Mouse (Mus musculus): ENCODE results near the gene Rab29. TPM values are rescaled to one million over a fixed set of nuclear protein-coding genes. Genes with fewer than 3 reads are reported as not detected.
"Not testable (repeated sequence)": the region's sequence is repeated elsewhere in the genome, so short reads cannot be mapped to it uniquely, and the experiment has no call there.

The Rab29 gene
- total RNA-seq, 1 experiment from 2014 or later: 19.1 TPM

DNA sequence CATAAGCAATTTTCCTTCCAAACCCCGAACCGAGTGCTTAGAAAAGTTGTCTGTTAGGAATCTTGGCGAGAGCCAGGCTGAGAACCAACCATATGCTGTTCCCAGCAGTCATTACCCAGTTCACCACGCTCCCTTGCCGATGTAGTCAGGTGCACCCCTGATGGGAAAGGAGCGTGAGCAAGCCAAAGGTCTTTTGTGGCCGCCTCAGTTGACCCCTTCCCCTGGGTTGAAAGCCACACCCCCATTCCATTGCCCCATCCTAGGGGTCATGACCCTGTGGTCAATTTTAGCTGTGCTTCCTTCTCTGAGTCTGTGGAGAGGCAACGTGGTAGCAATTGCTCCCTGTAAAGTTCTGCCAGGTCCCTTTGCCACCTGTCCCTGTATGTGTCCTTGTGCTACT, 22.1 kb upstream of the Rab29 start:
- ATAC-seq (ENCODE audit: extremely low read depth, insufficient number of reproducible peaks, low FRiP score, poor library complexity, severe bottlenecking): no peak

DNA sequence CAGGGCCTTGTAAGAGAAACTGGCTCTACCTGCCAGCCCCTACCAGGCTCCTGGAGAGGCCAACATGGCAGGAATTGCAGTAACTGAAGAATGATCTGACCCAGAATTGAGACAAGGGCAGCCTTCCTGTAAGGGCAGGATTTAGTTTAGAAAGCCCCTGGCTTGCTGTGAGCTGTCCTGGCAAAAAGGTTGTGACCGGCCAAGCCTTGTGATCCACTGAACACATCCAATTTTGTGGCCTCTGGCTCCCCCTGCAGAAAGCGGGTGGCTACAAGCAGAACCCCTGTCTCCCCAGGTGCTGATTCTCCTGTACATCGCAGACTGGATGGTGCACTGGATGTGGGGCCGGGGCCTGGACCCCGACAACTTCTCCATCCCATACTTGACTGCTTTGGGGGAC, 20.8 kb upstream of the Rab29 start:
- 0 out of 2 replicates have a peak, but pooled peaks have one; percentile 10 for ATAC-seq (ENCODE audit: extremely low read depth, insufficient number of reproducible peaks, low FRiP score, poor library complexity, severe bottlenecking)

DNA sequence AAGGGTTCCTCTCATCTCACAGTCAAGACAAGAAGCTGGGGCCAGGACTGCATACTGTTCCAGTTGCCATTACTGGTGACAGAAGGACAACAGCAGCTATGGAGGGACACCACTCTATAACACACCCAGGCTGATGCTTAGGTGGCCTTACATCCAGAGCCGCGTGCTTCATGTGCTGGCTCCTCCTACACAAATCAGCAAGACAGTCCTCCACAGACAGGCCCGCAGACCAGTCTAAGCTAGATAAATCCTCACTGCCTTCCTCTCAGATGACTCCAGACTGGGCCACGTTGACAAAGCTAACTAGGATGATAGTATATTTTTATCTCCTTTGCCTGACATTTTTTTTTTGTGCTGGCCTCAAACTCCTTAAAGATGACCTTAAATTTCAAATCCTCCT, 5.2 kb upstream of the Rab29 start:
- no peak for ATAC-seq (ENCODE audit: extremely low read depth, insufficient number of reproducible peaks, low FRiP score, poor library complexity, severe bottlenecking)

DNA sequence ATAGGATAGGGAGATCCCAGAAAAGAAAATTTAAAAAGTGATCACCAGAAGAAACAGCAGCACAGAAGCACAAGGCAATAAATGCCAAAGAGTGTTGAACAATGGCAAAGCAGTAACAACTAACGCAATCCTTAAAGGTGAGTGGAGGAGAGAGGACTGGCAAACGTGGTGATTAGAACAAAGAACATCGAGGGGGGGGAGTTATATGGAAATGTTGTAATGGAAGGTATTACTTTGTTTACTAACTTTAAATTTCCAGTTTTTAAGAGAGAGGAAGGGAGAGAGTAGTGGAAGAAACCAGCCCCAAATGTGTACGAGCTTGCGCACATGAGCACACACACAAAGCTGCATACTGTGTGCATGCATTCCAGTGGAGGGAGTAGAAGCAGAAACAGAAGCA, 1.4 kb upstream of the Rab29 start:
- ATAC-seq (ENCODE audit: extremely low read depth, insufficient number of reproducible peaks, low FRiP score, poor library complexity, severe bottlenecking): no peak

DNA sequence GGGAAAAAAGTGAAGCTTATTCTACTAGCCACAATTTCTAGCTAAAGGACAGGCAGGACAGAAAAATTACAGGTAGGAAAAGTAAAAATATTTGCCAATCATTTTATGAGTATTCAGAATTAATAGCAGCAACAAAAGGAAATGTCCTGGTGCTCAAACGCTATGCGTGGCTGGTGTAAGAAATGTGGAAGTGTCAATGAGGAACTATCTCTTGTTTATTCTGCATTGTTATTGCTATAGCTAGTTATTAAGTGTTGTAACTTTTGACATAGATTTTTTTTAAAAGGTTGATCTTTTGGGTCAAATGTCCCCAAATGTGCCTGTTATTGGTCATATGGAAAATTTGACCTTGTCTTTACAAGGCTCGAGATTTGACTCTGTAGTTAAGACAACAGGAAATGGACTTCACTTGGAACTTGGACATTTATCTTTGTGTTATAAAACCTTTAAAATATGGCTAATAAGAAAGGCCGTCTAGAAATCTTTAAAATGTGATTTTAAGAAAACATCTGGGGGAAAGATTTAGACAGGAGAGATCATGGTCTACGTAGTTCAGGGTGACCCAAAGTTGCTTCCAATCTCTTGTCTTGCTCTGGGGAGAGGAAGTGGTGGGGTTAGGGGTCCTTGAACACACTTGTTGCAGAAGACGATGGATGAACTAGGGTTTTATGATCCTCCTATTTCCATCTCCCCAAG, 572 bp upstream of the Rab29 start:
- no peak for ATAC-seq (ENCODE audit: extremely low read depth, insufficient number of reproducible peaks, low FRiP score, poor library complexity, severe bottlenecking)

DNA sequence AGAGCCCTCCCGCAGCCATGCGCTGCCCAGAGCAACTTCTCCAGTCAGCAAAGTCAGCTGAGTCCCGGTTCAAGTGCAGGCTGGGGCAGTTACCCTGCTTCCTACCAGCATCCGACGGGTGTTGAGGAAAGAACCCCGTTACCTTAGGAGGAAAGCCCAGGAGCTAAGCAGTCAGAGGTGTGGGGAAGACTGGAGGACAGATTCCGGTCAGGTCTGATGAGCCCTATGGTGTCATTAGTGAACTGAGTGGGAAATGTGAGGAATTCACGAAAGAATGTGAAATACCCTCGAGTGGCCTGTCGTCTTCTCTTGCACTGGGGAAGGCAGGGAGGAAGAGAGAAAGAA, 894 bp downstream of the Rab29 start:
- ATAC-seq (ENCODE audit: extremely low read depth, insufficient number of reproducible peaks, low FRiP score, poor library complexity, severe bottlenecking): 0 out of 2 replicates have a peak, but pooled peaks have one; percentile 9

GRCm38 (mm10) chr1:131869561-131869960, 2.5 kb downstream of the Rab29 start:
- no peak for ATAC-seq (ENCODE audit: extremely low read depth, insufficient number of reproducible peaks, low FRiP score, poor library complexity, severe bottlenecking)

DNA sequence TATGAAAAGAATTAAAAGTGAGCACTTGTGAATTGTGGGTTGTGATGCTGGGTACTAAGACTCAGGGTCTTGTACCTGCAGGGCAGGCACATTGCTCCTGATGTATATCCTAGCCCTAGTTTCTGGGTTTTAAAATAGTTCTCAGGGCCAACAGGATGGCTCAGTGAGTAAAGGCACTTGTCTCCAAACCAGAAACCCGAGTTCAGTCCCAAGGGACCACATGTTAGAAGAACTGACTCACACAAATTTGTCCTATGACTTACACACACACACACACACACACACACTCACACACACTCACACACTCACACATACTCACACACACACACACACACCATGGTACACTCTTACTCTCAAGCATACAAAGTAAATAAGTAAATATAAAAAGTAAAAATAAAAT, 5.8 kb downstream of the Rab29 start:
- no peak for ATAC-seq (ENCODE audit: extremely low read depth, insufficient number of reproducible peaks, low FRiP score, poor library complexity, severe bottlenecking)

DNA sequence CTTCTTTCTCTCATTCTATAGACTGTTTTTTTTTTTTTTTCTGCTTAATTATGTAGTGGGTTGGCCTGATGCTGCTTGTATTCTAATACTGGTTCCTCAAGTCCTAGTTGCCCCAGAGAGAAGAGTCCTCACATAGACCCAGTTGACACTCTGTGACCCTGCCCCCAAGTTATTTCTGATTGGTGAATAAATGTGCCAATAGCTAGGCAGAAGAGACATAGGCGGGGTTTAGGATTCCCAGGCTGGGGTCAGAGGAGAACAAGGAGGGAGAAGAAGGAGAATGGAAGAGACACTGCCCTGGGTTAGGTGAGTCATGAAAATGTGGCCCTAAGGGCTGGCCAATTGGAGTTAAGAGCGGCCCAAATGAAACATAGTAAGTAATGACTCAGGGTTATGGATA, 12.8 kb downstream of the Rab29 start:
- no peak for ATAC-seq (ENCODE audit: extremely low read depth, insufficient number of reproducible peaks, low FRiP score, poor library complexity, severe bottlenecking)

GRCm38 (mm10) chr1:131882787-131883186, 15.8 kb downstream of the Rab29 start:
- peak; percentile 64 for ATAC-seq (ENCODE audit: extremely low read depth, insufficient number of reproducible peaks, low FRiP score, poor library complexity, severe bottlenecking)

DNA sequence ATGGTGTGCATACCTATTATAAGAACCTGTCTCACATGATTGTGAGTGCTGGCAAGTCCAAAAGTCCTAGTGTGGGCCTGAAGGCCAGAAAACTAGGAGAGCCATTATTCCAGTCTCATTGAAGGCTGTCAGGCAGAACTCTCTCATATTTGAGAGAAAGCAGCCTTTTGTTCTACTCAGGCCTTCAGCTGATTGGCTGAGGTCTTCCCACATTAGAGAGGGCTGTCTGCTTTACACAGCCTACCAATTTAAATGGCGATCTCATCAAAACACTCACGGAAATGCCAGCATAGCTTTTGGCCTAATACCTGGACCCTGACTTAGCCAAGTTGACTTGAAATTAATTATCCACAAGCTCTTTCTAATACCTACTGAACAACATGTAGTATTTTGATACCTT, 19.1 kb downstream of the Rab29 start:
- no peak for ATAC-seq (ENCODE audit: extremely low read depth, insufficient number of reproducible peaks, low FRiP score, poor library complexity, severe bottlenecking)

GRCm38 (mm10) chr1:131886641-131887040, 19.6 kb downstream of the Rab29 start:
- no peak for ATAC-seq (ENCODE audit: extremely low read depth, insufficient number of reproducible peaks, low FRiP score, poor library complexity, severe bottlenecking)

GRCm38 (mm10) chr1:131890043-131890658, 23.1 kb downstream of the Rab29 start:
- no peak for ATAC-seq (ENCODE audit: extremely low read depth, insufficient number of reproducible peaks, low FRiP score, poor library complexity, severe bottlenecking)

DNA sequence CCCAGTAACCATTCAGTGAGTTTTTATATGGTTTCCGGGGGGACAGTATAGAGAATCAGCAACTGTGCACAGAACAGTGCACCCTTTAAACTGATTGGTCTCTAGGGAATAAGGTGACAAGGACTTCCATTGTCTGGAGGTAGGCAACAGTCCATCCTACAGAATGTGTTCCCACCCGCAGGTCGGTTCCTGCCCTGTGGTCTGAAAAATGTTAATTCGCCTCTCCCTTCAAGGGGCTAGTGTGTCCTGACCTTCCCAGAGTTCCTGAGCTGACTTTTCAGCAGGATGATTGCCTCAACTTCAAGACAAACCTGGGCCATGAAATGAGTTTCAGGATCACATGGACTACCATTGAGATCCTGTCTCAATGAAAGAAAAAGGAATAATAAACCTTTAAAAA, 24.4 kb downstream of the Rab29 start:
- ATAC-seq (ENCODE audit: extremely low read depth, insufficient number of reproducible peaks, low FRiP score, poor library complexity, severe bottlenecking): no peak

GRCm38 (mm10) chr1:131902679-131903078, 35.7 kb downstream of the Rab29 start:
- no peak for ATAC-seq (ENCODE audit: extremely low read depth, insufficient number of reproducible peaks, low FRiP score, poor library complexity, severe bottlenecking)

- no peak for ATAC-seq (ENCODE audit: extremely low read depth, insufficient number of reproducible peaks, low FRiP score, poor library complexity, severe bottlenecking)
These were observed 36.2 kb downstream of the Rab29 start for GRCm38 (mm10) chr1:131903251-131903650.

- no peak for ATAC-seq (ENCODE audit: extremely low read depth, insufficient number of reproducible peaks, low FRiP score, poor library complexity, severe bottlenecking)
These were observed 38.5 kb downstream of the Rab29 start for GRCm38 (mm10) chr1:131905497-131905896.

- ATAC-seq (ENCODE audit: extremely low read depth, insufficient number of reproducible peaks, low FRiP score, poor library complexity, severe bottlenecking): no peak
These were observed 41.4 kb downstream of the Rab29 start for GRCm38 (mm10) chr1:131908456-131908855.

- not testable (repeated sequence) for ATAC-seq (ENCODE audit: extremely low read depth, insufficient number of reproducible peaks, low FRiP score, poor library complexity, severe bottlenecking)
These were observed 42.2 kb downstream of the Rab29 start for GRCm38 (mm10) chr1:131909236-131909635.

DNA sequence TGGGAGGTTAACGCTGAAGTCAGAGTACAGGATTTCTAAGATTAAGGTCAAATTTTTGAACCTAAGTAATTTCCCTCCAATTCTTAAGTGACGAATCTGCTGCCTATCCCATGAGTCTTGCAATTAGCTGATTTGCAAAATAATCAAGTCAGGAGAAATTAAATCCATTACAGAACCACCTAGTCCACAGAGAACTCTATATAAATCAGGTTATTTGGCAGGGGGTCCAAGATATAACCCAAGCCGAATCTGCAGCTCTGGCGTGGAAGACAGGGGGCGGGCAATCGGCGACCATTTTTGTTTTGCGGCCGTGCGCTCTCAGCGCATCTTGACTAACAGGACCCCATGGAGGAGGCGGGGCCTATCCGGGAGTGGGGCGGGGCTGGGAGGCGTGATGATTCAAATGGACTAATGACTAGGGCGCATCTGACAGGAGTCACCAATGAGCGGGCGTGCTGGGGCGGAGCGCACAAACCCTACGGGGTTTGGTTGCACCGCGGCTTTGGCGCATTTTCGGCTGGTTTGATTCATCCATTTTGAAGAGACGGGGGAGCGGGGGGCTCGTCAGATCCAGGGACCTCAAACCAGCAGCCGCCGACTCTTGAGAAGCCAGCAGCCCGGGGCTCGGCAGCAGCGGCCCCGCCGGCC, 43.1 kb downstream of the Rab29 start, which contains the start of gene Nucks1:
Nucks1 (plus strand) TSS at position 534 of the 648 bp plus-strand sequence.
- peak; percentile 99 for ATAC-seq (ENCODE audit: extremely low read depth, insufficient number of reproducible peaks, low FRiP score, poor library complexity, severe bottlenecking)

Measured in neutrophil, adult 5-6 weeks (primary cell).